Mouse (Mus musculus) thymus, postnatal 0 days (tissue): Measurements from ENCODE around the gene Myo18a. TPM values are rescaled to one million over a fixed set of nuclear protein-coding genes. Genes with fewer than 3 reads are reported as not detected.

Experiments
- DNase-seq: peaks from one replicate; pipeline ENCODE4 v3.0.0-alpha.2; 2015; ENCODE audit warnings: low spot score
- polyA plus RNA-seq: library from polyadenylated mRNA; unstranded; fragments of >200 nt; fragmentation: Nextera tagmentation; extraction: Ambion mirVana; gene quantifications from 2 replicates; pipeline ENCODE4 v1.2.1, GENCODE M21; 2015

Myo18a gene
- polyA plus RNA-seq, 1 experiment from 2014 or later, result 27.5 TPM

GRCm38 (mm10) chr11:77867419-77868083, 104.5 kb downstream of the Myo18a start:
- no peak for DNase-seq

- no peak for DNase-seq
Observed at GRCm38 (mm10) chr11:77871436-77871835, 108.4 kb downstream of the Myo18a start.

GRCm38 (mm10) chr11:77872236-77872635, 109.2 kb downstream of the Myo18a start:
- no peak for DNase-seq

GRCm38 (mm10) chr11:77872685-77873084, 109.6 kb downstream of the Myo18a start:
- DNase-seq, result no peak

- no peak for DNase-seq
Observed at GRCm38 (mm10) chr11:77873116-77873515, 110.1 kb downstream of the Myo18a start.

- DNase-seq, result no peak
Observed at GRCm38 (mm10) chr11:77874685-77875231, 111.7 kb downstream of the Myo18a start.

GRCm38 (mm10) chr11:77875269-77875668, 112.2 kb downstream of the Myo18a start:
- no peak for DNase-seq

GRCm38 (mm10) chr11:77875847-77876759, 113.1 kb downstream of the Myo18a start:
- DNase-seq, result peak; percentile 29

- DNase-seq, result no peak
Observed at GRCm38 (mm10) chr11:77876760-77877148, 113.7 kb downstream of the Myo18a start.

- DNase-seq, result no peak
Observed at GRCm38 (mm10) chr11:77884524-77885245, 121.6 kb downstream of the Myo18a start.

- no peak for DNase-seq
Observed at GRCm38 (mm10) chr11:77885246-77885575, 122.2 kb downstream of the Myo18a start.

- DNase-seq, result peak; percentile 94
Observed at GRCm38 (mm10) chr11:77887373-77887960, 124.4 kb downstream of the Myo18a start.

GRCm38 (mm10) chr11:77888846-77889245, 125.8 kb downstream of the Myo18a start:
- DNase-seq, result no peak

- DNase-seq, result no peak
Observed at GRCm38 (mm10) chr11:77889484-77889883, 126.4 kb downstream of the Myo18a start.

GRCm38 (mm10) chr11:77890648-77891258, 127.7 kb downstream of the Myo18a start:
- no peak for DNase-seq

GRCm38 (mm10) chr11:77892883-77893282, 129.8 kb downstream of the Myo18a start:
- DNase-seq, result no peak

GRCm38 (mm10) chr11:77893283-77893682, 130.2 kb downstream of the Myo18a start:
- DNase-seq, result no peak

- no peak for DNase-seq
Observed at GRCm38 (mm10) chr11:77893787-77894718, 131.0 kb downstream of the Myo18a start, which contains the start of gene Pipox. TSS of gene Pipox (minus strand) at chr11:77894096.

- DNase-seq, result no peak
Observed at GRCm38 (mm10) chr11:77894967-77895366, 131.9 kb downstream of the Myo18a start.

- DNase-seq, result no peak
Observed at GRCm38 (mm10) chr11:77896011-77896410, 133.0 kb downstream of the Myo18a start.
